Mouse (Mus musculus) adrenal gland, postnatal 4 days (tissue): ENCODE results near the gene Btbd9. TPM values are rescaled to one million over a fixed set of nuclear protein-coding genes. Genes with fewer than 3 reads are reported as not detected.

Source experiments
- DNase-seq, 2 experiments: peaks; one replicate each; pipeline ENCODE4 v3.0.0; 2021 to 2022; ENCODE audit warnings: low spot score in 2 of 2, mixed read lengths in 2 of 2
- total RNA-seq, 2 experiments: library from RNA; stranded (reverse); gene quantifications; 2 replicates each; pipeline ENCODE4 v1.2.3; 2021

The Btbd9 gene
- total RNA-seq, 2 experiments from 2014 or later, result 40.4 to 41.5 TPM

DNA sequence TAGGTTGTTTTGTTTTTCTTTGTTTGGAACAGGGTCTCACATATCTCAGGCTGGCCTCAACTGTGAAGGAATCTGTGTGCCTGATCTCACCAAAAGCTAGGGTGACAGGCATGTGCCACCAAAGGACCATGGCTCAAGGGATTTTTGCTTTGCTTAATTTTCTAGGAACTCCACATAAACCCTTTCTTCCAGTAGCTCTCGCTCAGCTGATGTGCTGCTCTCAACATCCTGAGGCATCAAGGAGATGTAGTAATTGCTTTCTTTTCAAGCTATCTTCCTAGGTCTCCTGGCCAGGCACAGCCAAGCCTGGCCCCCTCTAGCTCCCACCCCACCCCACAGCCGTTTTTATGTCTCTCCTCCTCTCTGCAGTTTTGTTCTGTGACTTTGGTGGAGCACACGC lies 231.3 kb downstream of the Btbd9 start:
- DNase-seq, result no peak

DNA sequence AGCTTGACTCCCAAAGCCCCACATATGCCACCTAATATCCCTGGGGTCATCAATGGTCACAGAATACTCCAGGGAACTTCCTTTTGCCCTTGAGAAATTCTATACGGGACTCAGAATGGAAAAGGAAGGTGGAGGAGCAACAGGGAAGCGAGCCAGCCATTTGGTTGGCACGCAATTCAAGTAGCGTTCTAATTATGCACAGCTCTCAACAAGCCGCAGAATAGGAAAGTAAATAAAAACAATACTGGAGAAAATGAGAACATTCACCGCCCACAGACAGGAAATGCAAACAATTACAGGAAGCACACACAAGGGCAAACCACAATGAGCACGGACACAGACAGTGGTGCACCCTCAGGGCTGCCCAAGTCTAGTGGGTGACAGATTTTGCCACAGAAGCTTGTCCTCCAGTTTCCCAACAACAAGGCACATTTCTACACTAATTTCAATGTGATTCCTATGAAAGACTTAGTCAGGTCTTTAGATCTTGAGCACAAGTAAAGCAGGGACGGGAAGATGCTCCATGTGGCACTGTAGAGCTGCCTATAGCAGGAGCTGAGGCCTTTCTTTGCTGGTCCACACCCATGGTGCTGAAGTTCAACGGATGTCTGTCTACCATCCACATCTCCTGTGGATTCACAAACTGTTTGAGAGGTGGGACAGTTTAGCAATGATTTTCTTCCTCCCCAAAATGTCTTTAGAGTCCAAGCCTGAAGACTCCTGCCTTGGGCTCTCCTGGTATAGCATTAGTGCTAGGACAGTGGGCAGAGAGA lies 232.4 kb downstream of the Btbd9 start:
- DNase-seq, result no peak

DNA sequence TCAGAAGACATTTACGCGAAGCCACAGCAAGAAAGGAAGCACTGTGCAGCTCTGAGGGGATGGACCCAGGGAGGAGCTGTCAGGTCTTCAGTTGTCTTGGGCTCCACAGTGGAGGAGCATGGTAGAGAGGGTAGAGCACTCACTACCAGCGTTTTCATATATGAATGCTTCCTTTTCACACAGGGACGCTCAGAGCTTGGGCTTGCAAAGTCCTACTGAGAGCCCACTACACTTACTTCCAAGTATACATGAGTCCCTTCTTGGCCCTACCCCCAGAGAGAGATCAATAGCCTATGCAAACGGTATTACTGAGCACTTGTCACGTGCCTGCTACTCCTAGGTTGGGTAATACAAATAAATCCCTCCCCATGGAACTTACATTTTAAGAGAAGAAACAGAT lies 234.7 kb downstream of the Btbd9 start:
- no peak for DNase-seq

DNA sequence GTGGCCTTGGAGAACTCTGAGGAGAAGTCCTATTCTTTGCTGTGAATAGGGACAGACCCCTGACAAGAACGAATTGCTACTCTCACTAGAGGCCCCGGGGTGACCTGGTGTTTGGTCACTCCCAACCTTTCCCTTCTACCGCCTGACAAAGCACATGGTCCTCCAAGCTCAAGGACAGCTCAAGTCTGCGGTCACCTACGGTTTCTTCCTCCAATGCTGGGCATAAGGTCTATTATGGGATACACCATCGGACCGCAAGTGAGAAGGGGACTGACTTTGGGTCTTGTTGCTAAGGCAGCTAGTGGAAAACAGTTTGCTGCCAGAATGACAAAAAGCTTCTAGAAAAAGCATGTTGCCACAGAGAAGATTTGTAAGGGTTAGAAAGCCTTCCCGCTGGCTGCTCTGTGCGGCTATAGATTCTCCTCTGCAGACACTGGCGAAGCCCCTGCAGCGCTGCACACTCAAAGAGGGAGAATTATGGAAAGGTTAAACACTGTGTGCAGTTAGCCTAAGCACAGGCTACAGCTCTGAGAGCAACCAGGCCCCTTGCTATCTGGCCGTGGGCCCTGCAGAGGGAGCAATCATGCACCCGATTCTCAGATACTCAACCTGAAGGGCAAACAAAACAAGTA lies 235.7 kb downstream of the Btbd9 start:
- no peak for DNase-seq

DNA sequence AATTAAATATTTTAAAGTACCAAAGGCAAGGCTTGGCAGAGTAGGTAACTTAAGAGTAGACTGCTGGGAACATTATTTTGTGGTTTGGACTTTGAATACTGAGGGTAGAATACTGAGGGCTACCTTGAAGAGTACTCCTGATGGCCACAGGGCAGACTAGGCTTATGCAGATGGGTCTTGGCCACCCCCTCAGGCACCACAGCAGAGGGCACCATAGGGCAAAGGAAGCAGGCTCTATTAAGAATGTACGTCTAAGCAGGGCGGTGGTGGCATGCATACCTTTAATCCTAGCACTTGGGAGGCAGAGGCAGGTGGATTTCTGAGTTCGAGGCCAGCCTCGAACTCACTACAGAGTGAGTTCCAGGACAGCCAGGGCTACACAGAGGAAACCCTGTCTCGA lies 237.0 kb downstream of the Btbd9 start:
- DNase-seq, result no peak

DNA sequence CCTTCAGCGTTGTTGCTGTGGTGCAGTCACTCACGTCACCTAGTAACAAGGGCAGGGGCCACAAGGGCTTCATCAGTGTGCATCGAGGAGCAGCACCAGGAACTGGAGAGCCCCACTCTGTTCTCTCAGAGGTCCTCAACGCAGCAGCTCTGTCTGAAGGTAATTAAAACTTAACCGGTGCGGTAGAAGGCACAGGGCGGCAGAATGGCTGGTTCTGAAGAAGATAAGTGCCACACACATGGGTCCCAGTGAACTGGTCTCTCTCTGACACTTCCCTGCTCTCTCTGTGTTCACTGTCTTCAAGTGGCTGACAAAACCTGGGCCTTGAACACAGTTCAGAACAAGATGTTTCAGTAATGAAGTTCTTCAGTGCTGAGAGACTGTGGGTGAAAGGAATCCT lies 239.5 kb downstream of the Btbd9 start:
- DNase-seq, result no peak

DNA sequence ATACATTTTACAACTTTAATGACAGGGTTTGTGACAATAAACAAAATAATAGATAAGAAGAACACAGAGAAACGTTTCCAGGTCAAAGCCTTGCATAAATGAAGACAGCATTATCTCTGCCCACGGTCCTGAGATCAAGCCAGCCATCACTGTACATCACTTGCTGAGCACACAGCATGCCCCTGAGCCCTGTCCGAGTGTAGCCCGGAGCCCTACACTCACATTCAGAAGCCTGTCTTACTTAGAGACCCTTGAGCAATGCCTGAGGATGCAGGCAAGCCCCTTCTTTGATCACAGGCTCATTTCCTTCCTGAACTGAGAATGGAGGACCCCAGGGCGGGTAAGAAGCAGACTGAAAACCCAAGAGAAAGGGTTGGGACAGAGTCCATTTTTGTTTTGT lies 240.0 kb downstream of the Btbd9 start:
- no peak for DNase-seq

DNA sequence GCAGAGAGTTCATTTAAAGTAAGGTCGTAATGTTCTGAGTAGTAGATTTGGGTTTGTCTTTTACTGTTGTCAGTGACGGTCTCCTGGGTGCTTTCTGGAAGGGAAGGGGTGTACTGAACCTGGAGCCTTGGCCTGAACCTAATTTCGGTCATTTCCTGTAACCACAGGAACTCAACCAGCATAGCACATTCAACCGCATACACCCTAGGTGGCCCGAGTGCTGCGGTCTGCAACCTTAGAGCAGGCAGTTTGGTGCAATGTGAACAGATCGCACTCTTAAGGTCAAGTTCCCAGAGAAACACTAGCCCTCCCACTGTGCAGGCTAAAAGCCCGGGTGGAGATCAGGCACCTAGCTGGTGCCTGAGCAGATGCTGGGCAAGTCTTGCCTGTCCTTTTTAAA lies 240.5 kb downstream of the Btbd9 start:
- DNase-seq, result no peak

DNA sequence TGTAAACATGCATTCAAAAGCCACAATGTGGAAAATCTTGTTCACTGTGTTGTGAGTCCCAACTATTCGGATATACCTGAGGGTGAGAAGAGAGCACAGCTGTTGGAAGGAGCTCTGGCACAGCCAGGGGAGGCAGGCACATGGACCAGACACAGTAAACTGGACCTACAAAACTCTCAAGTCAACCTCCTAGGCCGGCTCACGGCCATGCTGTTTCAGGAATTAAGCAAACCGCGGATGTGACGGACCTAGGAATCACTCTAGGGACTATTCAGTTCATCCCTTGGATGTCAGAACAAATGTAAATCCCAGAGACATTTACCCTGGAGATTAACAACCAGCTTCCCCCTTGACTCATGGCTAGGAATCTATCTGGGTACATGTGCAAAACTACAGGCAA lies 242.0 kb downstream of the Btbd9 start:
- no peak for DNase-seq

DNA sequence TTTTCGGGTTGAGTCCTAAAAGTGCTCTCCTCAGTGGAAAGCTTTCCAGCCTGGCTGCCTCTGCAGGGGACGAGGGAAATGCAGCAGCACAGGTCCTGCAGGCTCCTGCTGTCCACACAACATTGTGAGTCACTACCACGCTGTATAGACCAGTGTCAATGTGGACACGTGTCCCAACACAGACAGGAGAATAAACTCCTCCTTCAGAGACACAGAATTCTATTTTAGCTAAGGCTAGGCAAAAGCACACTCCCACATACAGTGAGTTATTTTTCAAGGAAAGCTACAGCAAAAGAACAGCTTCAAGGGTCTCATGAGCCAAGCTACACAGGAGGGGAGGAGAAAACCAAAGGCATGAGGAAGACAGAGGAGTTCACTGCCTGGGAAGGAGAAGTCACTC lies 243.2 kb downstream of the Btbd9 start:
- no peak for DNase-seq

DNA sequence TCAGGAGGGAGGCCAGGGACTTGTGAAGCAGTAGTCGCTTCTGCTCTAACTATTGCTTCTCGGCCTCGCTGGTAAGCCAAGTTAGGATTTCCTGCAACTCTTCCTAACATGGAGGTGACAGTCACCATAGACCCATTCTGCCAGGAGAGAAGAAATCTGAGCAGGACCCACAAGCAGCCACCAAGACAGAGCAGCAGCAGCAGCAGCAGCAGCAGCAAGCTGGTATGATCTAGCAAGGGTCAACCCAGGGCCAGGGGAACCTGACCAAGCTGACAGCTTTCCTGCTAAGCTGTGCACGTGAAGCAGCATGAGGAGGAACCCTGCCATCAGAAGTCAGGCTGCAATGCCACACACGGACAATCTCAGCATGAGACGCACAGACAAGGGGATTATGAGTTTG lies 244.9 kb downstream of the Btbd9 start:
- no peak for DNase-seq

DNA sequence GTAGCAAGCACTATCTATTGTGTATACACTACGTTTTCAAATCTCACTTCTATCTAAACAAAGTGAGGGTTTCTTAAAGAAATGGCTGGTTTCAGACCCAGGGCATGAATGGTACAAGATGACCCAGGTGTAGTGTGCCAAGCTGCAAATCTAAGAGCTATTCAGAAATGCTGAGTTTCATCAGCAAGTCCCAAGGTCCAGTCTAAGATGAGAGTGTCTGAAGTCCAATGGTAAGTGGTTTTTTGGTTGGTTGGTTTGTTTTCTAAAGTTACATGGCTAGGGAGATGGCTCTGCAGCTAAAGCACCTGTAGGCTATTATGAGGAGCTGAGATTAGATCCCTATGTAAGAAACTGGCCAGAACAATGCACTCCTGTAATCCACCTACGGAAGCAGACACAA lies 246.8 kb downstream of the Btbd9 start:
- no peak for DNase-seq

DNA sequence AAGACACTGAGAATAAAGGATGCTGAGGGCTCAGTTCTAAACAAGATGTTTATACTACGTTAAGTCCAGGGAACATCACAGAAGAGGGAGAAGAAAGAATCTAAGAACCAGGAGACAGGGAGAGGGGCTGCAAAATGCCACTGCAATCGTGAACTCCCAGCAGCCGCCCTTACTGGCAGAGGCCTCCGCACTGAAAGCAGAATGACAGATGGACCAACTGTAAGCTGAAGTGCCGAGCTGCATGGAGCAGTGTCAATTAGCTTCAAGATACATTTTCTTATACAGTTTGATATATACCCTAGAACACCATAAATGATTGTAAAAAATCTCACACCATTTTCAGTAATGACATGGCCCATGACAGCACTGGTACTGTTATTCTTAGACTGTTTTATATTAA lies 247.4 kb downstream of the Btbd9 start:
- no peak for DNase-seq

DNA sequence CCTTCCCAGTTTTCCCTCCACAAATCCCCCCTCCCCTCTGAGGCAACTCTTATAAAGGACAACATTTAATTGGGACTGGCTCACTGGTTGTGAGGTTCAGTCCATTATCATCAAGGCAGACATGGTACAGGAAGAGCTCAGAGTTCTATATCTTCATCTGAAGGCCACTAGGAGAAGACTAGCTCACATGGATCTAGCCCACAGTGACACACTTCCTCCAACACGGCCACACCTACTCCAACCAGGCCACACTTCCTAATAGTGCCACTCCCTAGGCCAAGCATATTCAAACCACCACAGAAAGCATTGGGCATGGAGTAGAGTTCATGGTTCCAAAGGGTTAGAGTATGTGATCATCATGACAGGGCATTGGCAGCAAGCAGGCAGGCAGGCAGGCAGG lies 249.4 kb downstream of the Btbd9 start:
- no peak for DNase-seq

DNA sequence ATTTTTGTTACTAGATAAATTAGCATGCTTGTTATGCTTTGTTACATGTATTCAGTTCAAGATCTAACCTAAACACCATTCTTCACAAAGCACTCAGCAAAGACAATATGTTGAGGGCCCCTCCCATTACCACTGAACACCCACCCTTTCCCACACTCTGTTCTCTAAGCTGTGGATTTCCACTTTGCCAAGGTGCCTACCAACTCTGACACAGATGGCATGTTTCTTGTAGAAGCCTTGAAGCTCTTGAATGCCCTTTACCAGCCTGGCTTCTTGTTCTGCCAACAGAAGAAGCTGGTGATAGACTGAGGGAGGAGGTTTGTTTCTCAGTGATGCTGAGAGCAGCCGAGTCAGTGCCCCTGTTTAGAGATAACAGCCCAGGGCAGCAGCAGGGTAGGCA lies 256.0 kb downstream of the Btbd9 start:
- no peak for DNase-seq

DNA sequence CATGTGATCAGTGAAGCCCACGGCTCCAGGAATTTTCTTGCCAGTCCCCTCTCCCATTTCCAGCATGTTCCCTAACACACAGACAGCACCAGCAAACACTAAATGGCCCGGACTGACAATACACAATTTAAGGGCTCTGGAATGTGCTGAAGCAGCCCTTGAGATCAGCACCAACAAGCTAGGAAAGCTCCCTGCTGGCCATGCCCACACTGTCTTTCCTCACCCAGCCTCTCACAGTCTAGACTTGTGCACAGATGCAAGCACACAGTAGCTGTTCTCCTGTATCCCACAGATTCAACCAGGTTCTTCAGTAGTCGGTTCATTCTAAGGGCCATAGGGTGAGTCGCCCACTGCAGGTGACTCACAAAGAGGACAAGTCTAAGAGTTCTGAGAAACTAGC lies 263.6 kb downstream of the Btbd9 start:
- DNase-seq, result no peak

DNA sequence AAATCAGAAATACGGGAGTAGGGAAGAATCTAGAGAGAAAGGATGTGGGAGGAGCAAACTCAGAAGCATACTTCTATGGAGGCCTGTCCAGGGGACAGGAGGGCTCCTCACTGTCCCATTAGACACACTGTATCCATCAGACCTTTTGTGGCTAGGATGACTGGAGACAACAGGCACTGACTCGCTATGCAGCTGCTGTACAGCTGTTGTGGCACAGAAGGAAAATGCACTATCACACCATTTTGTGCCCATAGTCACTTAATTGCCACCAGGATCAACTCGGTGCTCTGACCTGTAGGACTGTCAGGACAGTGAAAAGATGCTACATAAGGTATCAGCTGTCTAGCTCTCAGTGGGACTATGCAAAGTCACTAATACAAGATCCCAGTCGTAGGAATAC lies 266.7 kb downstream of the Btbd9 start:
- no peak for DNase-seq

DNA sequence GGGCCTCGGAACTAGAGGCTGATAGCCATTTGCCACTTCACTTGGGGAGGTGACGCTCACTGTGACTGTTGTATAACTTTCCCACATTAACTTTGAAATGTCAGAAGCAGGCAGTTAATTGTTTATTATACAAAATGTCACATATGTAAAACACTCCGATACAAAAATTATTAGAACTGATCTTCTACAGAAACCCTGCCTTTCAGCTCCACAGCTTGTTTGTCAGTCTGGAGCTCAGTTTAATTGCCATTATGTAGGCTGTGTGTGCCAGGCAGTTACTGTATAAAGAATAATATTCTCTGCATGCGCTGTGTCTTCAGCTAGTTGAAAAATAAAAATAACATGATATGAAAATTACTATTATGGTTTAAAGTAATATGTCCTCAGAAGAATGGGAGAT lies 267.4 kb downstream of the Btbd9 start:
- DNase-seq, result no peak

DNA sequence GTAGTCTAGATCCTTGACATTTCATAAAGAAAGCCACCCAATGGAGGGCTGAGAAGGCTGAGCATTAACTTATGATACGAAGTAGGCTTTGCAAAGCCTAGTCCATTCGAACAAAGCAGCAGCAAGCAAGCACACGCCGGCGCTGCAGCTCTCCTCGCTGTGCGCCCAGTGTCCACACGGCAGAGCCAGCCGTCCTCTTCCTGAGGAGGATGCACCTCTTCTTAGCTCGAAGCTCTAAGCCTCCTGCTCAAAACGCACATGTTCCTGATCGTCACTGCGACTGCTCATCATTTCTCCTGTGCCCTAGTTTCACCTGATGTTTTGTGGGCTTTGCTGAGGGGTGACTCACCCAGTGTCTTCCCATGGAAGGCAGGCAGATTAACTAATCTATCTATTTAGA lies 268.0 kb downstream of the Btbd9 start:
- no peak for DNase-seq

DNA sequence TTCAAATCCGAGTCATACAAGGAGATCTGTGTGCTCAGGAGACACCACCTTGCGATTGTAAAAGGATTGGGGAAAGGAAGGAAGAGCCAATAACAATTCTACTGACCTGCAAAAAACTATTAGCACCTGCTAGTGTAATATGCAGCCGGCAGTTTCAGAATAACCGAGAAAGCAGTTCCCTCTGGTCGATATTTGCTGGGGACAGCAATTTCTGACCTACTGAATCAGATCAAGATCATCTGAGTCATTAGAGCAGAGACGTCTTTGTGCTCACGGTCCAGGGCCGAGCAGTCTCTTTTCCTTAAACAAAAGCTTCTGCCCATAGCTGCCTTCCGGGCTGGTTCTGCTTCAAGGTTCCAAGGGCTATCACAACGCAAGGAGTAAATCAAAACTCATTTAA lies 269.1 kb downstream of the Btbd9 start:
- DNase-seq, result no peak

DNA sequence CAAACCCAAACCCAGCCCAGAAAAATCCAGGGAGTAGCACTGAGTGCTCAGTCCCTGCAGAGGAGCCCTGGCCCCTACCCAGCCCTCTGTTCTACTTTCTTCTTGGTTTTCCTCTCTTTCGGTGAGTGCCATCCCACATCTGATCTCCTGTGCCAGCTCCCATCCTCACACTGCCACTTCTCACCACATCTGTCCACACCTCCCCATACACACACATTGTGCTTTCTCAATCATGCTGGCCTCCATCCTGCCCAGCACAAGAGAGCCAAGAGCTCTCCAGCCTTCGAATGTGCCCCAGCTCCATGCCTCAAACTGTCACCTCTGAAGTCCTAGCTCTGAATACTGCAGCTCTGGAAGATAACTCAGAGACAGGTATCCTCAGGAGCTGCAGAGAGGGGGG lies 271.5 kb downstream of the Btbd9 start:
- no peak for DNase-seq

DNA sequence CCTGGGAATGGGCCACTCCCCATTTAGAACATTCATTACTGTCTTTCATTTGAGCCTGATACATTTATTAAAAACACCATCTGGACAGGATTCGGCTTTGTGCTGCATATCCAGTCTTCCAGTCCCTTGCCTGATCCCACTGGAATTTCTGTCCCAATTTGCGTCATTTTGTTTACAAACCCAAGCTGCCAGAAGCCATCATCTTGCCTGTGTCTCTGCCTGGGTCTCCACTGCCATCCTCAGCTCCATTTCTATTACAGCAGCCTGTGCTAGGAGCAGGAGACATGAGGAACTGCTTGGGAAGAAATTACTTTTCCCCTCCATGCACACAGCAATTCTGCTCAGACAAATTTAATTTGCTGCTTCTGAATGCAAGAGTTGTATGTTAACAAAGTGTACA lies 274.9 kb downstream of the Btbd9 start:
- DNase-seq, result no peak

DNA sequence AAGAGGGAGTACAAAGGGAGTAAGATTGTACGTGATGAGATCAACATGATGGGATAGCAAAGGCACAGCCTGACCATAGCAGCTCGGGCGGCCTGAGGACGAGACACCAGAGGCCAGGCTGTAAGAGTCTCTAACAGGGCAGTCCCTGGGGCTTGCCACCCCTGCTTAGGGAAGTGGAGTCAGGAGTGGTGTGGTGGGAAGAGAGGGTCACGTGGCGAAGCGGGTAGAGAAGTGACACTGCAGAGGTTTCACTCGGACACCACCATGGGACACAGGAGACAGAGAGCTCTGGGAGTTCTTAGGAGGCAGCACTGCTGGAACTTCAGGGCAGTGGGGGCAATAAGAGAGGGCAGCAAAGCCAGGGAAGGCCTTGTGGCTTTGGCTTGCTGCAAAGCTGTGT lies 278.9 kb downstream of the Btbd9 start:
- no peak for DNase-seq
